Mouse (Mus musculus) spleen, postnatal 4 days (tissue): ENCODE data around the gene Gm20807.
"Not testable (repeated sequence)": the region's sequence is repeated elsewhere in the genome, so short reads cannot be mapped to it uniquely, and the experiment has no call there.

Experiments
- DNase-seq, 2 experiments: peaks; one replicate each; pipeline ENCODE4 v3.0.0; 2022; ENCODE audit warnings: low spot score in 2 of 2

Gene Gm20807

DNA sequence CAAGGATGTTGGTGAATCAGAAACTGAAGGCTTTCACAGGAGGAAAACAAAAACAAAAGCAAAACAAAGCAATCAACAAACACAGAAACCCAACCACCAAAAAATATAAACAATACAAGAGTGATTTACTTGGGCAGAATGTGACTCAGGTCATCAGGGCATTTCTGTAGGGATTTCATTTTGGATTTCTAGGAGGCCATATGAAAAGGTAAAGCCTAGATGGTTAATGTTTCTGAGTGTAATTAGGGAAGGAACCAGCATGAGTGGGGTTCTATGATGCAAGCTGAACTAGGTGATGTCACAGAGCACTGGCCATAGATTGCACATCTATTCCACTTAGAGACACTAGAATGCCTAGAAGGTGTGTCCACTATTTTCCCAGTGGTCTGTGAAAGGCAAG, at the start of gene Gm20807:
Gene Gm20807 (plus strand): TSS at position 301 of the 400 bp plus-strand sequence.
- not testable (repeated sequence) for DNase-seq
